Mouse (Mus musculus) adrenal gland, adult 2 months (tissue): Measurements from ENCODE around the gene Stk11ip. TPM values are rescaled to one million over a fixed set of nuclear protein-coding genes. Genes with fewer than 3 reads are reported as not detected.

Source experiments
- DNase-seq: peaks from one replicate; pipeline ENCODE4 v3.0.0; 2021
- long read RNA-seq: library from polyadenylated mRNA; stranded (forward); transcript quantifications from one replicate; pipeline ENCODE4 v2.0.0, GENCODE M21; 2021
- polyA plus RNA-seq: library from polyadenylated mRNA; depleted of rRNA; stranded (reverse); fragments of >200 nt; gene quantifications from 2 replicates; pipeline ENCODE4 v1.2.3, GENCODE M21; 2012; rRNA removed
- total RNA-seq, 2 experiments: library from RNA; stranded (reverse); gene quantifications; 2 replicates each; pipeline ENCODE4 v1.2.3; 2021

The Stk11ip gene
- total RNA-seq: 10 to 100 TPM; 16.6 to 19.3 TPM
- 59.5 and 66.7 TPM in 2 replicates for polyA plus RNA-seq
- long read RNA-seq, full-length matches to known transcripts: 5 of 9 reads
- long read RNA-seq, partial matches to known transcripts: 2 of 9 reads
- long read RNA-seq, other reads (novel, unspliced or antisense): 2 of 9 reads

- DNase-seq: peak; percentile 94
These were observed at the start of gene Stk11ip for GRCm38 (mm10) chr1:75521321-75522031. Gene Stk11ip (plus strand): TSS chr1:75521529.

DNA sequence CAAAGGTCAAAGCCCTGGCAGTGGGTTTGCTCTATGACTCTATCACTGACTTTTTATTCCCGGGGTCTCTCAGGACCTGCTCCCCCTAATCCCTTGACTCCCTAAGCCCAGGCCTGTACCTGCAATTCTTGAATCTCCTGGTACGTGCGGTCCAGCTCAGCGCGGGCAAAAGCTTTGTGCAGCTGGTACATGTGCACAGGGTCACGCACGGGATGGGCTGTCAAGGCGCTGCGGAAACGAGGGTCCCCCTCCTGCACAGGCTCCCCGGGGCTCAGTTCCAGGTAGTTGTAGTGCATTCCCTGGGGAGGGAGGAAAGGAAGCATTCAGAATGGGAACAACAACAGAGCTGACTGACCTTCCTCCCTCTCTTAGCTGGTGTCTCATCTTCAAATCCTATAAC lies 44.9 kb upstream of the Stk11ip start:
- DNase-seq: no peak

DNA sequence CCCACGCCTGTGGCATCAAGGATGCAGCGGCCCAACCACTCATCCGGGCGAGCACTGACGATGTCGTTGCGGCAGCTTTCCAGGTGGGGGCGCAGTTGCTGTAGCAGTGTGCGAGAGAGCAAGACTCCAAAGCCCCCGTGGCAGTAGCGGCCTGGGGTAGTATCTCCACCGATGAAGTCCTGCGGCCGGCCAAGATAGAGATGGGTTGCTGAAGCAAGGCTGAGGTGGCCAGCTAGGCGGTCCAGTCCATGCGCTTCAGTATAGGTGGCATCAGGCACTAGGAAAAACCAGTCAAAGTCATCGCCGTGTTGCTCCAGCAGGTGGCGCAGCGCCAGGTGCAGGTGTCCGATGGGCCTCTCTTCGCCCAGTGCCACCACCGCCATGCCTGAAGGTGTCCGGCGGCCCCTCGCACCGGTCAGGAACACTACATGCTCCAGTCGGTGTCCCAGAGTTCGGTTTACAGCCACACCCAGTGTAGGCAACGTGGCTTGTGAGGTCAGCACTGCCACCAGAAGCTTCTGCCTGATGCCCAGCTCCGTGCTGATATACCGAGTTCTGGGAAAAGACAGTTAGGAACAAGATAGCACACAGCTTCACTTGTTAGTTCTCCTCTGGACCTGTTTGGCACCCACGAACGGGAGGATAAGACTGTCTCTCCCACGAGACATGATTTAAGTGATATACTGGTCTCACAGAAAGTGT lies 43.9 kb upstream of the Stk11ip start:
- peak; percentile 88 for DNase-seq

- no peak for DNase-seq
These were observed 43.4 kb upstream of the Stk11ip start for GRCm38 (mm10) chr1:75477966-75478290.

GRCm38 (mm10) chr1:75478497-75478896 lies 42.8 kb upstream of the Stk11ip start:
- peak; percentile 71 for DNase-seq

DNA sequence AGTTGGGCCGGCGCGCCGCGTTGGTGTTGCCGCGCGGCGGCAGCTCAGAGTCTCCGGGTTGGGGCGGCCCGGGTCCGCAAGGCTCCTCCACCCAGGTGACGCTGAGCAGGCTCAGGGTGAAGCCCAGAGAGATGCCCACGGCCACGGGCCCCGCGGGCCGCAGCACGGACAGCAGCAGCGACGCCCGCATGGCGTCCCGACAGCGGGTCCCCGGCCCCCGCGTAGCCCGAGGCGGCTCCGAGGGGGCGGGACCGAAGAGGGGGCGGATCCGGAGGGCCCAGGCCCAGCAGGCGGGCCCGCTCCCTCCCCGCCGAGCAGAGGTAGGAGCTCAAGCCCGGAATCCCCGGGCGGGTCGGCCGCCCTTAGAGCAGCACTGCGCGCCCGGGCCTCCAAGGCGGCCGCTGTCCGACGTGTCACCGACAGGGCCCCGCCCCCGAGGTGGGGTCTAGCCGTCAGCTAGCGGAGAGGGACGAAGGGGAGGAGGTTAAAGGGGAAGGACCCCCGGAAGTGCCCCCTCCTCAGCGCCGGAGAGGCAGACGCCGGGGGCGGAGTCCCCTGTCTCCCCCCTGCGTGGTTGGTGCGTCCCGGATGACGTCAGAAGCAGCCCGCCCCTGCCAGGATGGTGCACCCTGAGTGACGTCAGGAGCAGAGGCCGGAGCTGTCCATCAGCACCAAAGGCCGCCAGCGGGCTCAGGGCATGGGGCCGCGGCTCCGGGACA lies 42.3 kb upstream of the Stk11ip start, which contains the start of the genes Chpf and Tmem198:
Gene Chpf (minus strand): TSS at position 392 of the 719 bp plus-strand sequence.
Gene Tmem198 (plus strand): TSS at position 617 of the 719 bp plus-strand sequence.
- peak; percentile 99 for DNase-seq

GRCm38 (mm10) chr1:75479635-75479989 lies 41.7 kb upstream of the Stk11ip start:
- DNase-seq: no peak

DNA sequence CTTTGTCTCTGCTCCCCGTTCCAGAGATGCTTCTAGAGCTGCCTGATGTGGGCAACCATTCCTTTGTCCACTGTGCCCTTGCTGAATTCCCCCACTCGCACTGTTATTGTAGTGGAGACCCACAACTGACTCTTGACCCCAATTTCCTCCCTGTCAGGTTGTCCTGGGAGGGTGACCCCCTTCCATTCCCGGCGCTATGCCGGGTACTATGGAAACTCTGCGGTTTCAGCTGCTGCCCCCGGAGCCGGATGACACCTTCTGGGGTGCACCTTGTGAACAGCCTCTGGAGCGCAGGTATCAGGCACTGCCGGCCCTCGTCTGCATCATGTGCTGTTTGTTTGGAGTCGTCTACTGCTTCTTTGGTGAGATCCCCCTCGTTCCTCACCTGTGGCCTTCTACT lies 41.3 kb upstream of the Stk11ip start:
- no peak for DNase-seq

DNA sequence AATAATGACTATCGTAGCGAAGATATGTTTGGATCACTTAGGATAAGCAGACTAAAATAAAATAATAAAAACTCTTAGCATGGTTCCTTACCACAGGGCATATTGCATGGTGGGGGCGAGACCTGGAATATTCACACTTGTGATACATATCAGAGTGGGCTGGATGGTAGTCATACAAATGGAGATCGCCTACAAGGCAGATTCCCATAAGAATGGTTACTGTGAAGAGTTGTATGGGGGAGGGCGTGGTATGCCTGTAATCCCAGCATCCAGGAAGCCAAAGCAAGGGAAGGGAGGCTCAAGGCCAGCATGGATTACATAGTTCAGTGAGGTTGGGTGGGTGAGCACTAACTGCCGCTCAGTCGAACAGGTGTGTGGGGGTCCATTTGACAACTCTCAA lies 40.6 kb upstream of the Stk11ip start:
- no peak for DNase-seq

GRCm38 (mm10) chr1:75486561-75486960 lies 34.8 kb upstream of the Stk11ip start:
- DNase-seq: peak; percentile 28

DNA sequence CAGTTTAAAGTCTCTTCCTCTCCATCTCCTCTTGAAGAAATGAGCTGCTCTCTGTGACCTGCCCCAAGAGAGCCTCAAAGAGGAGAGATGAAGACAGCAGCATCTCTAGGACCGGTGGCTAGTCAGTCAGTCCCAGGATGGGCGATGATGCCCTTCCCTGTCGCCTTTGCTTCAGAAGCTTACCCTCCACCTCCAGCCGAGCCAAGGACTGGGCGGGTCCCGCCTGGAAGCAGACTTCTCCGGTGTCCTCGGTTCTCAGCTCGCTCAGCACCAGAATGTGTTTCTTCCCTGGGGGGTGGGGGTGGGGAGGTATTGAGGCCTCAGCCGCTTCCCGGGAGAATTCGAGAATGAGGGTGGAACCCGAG lies 34.3 kb upstream of the Stk11ip start:
- no peak for DNase-seq

GRCm38 (mm10) chr1:75487405-75488161 lies 33.7 kb upstream of the Stk11ip start:
- peak; percentile 94 for DNase-seq

DNA sequence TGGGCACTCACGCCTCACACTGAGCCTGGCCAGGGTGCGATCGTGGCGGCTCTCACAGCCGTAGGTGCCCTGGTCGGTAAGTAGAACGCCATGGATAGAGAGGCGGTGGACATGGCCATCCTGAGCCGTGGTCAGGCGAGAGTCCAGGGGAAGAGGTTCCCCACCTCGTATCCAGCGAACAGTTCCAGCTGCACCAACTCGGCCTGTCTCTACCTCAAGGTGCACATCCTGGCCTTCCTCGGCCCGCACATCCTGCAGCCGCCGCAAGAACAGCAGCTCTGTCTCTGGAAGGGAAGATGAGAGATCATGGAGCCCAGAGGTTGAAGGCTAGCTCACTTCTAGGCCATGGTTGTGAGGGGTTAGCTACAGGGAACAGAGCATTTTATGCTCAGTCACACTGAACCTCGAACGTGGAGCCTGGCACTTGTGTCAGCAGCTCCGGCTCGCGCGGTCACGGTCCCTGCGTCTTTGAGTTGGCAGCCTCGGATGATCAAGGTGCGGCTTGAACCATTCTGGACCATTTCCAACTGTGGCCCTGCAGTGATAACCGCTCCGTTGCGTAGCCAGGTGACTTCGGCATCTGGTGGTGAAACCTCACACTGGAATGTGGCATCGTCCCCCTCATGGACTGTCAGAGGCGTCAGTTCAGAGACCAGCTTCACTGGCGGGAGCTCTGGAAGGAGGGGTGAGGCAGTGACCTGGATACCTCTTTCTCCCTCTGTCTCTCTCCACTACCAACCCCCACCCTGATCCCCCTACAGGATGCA lies 30.4 kb upstream of the Stk11ip start:
- no peak for DNase-seq

GRCm38 (mm10) chr1:75492579-75493170 lies 28.7 kb upstream of the Stk11ip start:
- DNase-seq: no peak

DNA sequence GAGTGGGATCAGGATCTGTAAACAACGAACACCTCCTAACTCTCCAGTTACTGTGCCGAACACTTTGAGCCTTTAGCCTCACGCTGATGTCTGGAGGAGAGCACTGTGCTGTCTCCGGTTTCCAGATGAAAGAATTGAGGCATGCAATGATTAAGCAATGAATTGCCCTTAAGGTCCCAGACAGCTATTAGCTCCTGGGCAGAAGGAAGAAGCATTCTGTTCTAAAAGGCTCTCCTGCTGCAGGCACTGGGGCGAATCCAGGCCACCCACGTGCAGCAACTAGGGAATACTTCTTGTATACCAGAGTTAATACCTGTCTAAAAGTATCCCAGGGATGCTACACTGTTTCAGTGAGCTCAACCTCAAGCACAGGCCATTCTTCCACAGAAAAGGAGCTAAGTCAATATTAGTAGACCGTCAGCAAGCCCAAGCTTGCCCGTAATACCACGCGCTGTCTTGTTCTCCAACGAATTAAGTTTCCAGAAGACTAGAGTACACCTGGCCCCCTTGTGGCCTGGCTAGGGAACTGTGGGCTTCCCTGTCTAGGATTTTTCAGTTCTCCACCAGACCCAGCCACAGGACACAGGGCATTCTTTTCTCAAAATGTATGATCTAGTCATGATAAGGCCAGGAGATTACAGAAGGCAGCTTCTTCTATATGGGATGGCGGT lies 26.3 kb upstream of the Stk11ip start:
- DNase-seq: no peak

GRCm38 (mm10) chr1:75498897-75499296 lies 22.4 kb upstream of the Stk11ip start:
- DNase-seq: no peak

- DNase-seq: no peak
These were observed 21.9 kb upstream of the Stk11ip start for GRCm38 (mm10) chr1:75499441-75499840.

DNA sequence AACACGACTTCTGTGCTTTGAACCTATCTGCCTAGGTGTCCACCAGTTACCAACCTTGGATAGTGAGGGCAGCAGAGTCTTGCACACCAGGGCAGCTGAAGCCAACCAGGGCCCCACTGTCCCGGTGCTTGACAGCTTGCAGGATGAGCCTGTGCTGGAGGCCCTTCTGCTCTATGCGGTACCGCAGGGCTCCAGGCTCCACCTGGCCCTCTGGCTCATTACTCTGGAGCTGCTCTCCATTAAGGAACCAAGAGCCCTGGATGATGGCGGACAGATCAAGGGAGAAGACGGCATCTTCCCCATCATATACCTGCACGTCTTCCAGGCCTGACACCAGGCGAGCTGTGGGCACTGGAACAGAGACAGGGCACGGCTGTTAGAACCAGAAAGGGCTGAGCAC lies 19.4 kb upstream of the Stk11ip start:
- no peak for DNase-seq

GRCm38 (mm10) chr1:75502945-75503650 lies 18.2 kb upstream of the Stk11ip start:
- DNase-seq: no peak

GRCm38 (mm10) chr1:75503651-75503980 lies 17.7 kb upstream of the Stk11ip start:
- DNase-seq: peak; percentile 53
